Mouse (Mus musculus) MEL (cell line): ENCODE measurements around the gene Fosl2. TPM values are rescaled to one million over a fixed set of nuclear protein-coding genes. Genes with fewer than 3 reads are reported as not detected.

Experiments
- DNase-seq: peaks from one replicate; pipeline ENCODE4 v3.0.0; 2011; ENCODE audit warnings: low read depth, low spot score
- H3K27ac ChIP-seq: 2 replicates; pipeline ENCODE4 v1.5.1; 2012; ENCODE audit warnings: low read depth, mild to moderate bottlenecking, control low read depth, low read length, moderate library complexity; ENCODE audit not compliant: control insufficient read depth
- H3K27me3 ChIP-seq, 2 experiments: fragments of 150-350 bp in 1 of 2; sonication (generic) in 1 of 2; 2 replicates each; pipeline ENCODE4 v1.6.1; 2012; ENCODE audit warnings: low read length in 2 of 2, mild to moderate bottlenecking in 2 of 2, improper control_type of control experiment in 1 of 2, moderate library complexity in 1 of 2; ENCODE audit not compliant: insufficient read depth in 2 of 2, control insufficient read depth in 1 of 2
- H3K36me3 ChIP-seq, 2 experiments: 2 replicates each; pipeline ENCODE4 v1.6.1; 2012 to 2014; ENCODE audit warnings: low read length in 2 of 2, improper control_type of control experiment in 1 of 2, inconsistent platforms in 1 of 2, mild to moderate bottlenecking in 1 of 2; ENCODE audit not compliant: insufficient read depth in 2 of 2, control insufficient read depth in 1 of 2
- H3K4me1 ChIP-seq, 2 experiments: fragments of 150-350 bp in 1 of 2; sonication (generic) in 1 of 2; 2 replicates each; pipeline ENCODE4 v1.6.1; 2012; ENCODE audit warnings: low read length in 2 of 2, improper control_type of control experiment in 1 of 2, mild to moderate bottlenecking in 1 of 2; ENCODE audit not compliant: insufficient read depth in 2 of 2, control insufficient read depth in 1 of 2
- H3K4me3 ChIP-seq, 2 experiments: fragments of 150-350 bp in 1 of 2; sonication (generic) in 1 of 2; 2 replicates each; pipeline ENCODE4 v1.5.1; 2012; ENCODE audit warnings: low read depth in 2 of 2, low read length in 2 of 2, mild to moderate bottlenecking in 2 of 2, moderate library complexity in 2 of 2, control low read depth in 1 of 2, improper control_type of control experiment in 1 of 2; ENCODE audit not compliant: control insufficient read depth in 1 of 2, insufficient read depth in 1 of 2
- H3K79me2 ChIP-seq: 2 replicates; pipeline ENCODE4 v1.6.1; 2012; ENCODE audit warnings: mild to moderate bottlenecking, low read length, moderate library complexity; ENCODE audit not compliant: control insufficient read depth, poor library complexity, insufficient read depth
- H3K9ac ChIP-seq: 2 replicates; pipeline ENCODE4 v1.6.1; 2012; ENCODE audit warnings: low read depth, mild to moderate bottlenecking, control low read depth, low read length, moderate library complexity; ENCODE audit not compliant: control insufficient read depth, poor library complexity, severe bottlenecking
- H3K9me3 ChIP-seq: fragments of 150-350 bp; sonication (generic); replicated peaks from 2 replicates; pipeline ENCODE4 v1.6.1; 2012; ENCODE audit warnings: mild to moderate bottlenecking, low read length, improper control_type of control experiment, moderate library complexity; ENCODE audit not compliant: insufficient read depth
- CHD2 ChIP-seq: IDR thresholded peaks from 2 replicates; pipeline ENCODE4 v1.6.1; 2011; ENCODE audit warnings: low read length, improper control_type of control experiment
- E2F4 ChIP-seq: IDR thresholded peaks from 2 replicates; pipeline ENCODE4 v1.6.1; 2011; ENCODE audit warnings: low read depth, low read length, improper control_type of control experiment, borderline replicate concordance
- ELF1 ChIP-seq: IDR thresholded peaks from 2 replicates; pipeline ENCODE4 v1.6.1; 2014; ENCODE audit warnings: low read depth, mild to moderate bottlenecking, inconsistent platforms, low read length, improper control_type of control experiment, moderate library complexity
- ETS1 ChIP-seq: IDR thresholded peaks from 2 replicates; pipeline ENCODE4 v1.6.1; 2012; ENCODE audit warnings: low read depth, mild to moderate bottlenecking, inconsistent platforms, low read length, improper control_type of control experiment, moderate library complexity
- GATA1 ChIP-seq: IDR thresholded peaks from 2 replicates; pipeline ENCODE4 v1.6.1; 2011; ENCODE audit warnings: low read depth, low read length, improper control_type of control experiment
- MAFK ChIP-seq: IDR thresholded peaks from 2 replicates; pipeline ENCODE4 v1.6.1; 2011; ENCODE audit warnings: low read depth, mild to moderate bottlenecking, low read length, improper control_type of control experiment, borderline replicate concordance
- MAZ ChIP-seq: IDR thresholded peaks from 2 replicates; pipeline ENCODE4 v1.6.1; 2012; ENCODE audit warnings: low read depth, mild to moderate bottlenecking, inconsistent platforms, low read length, improper control_type of control experiment
- MYB ChIP-seq: IDR thresholded peaks from 2 replicates; pipeline ENCODE4 v1.6.1; 2011; ENCODE audit warnings: mild to moderate bottlenecking, low read depth, low read length, improper control_type of control experiment
- MYC ChIP-seq: IDR thresholded peaks from 2 replicates; pipeline ENCODE4 v1.6.1; 2011; ENCODE audit warnings: low read depth, mild to moderate bottlenecking, low read length, improper control_type of control experiment, moderate library complexity
- POLR2A ChIP-seq, 2 experiments: IDR thresholded peaks; 2 replicates each; pipeline ENCODE4 v1.6.1; 2011 to 2012; ENCODE audit warnings: low read length in 2 of 2, mild to moderate bottlenecking in 2 of 2, control low read depth in 1 of 2, improper control_type of control experiment in 1 of 2, low read depth in 1 of 2, moderate library complexity in 1 of 2; ENCODE audit not compliant: control insufficient read depth in 1 of 2, insufficient read depth in 1 of 2, poor library complexity in 1 of 2
- POLR2AphosphoS2 ChIP-seq: IDR thresholded peaks from 2 replicates; pipeline ENCODE4 v1.6.1; 2011; ENCODE audit warnings: low read length, improper control_type of control experiment
- RAD21 ChIP-seq: IDR thresholded peaks from 2 replicates; pipeline ENCODE4 v1.6.1; 2011; ENCODE audit warnings: mild to moderate bottlenecking, low read depth, low read length, improper control_type of control experiment
- RCOR1 ChIP-seq: IDR thresholded peaks from 2 replicates; pipeline ENCODE4 v1.6.1; 2012; ENCODE audit warnings: low read depth, mild to moderate bottlenecking, inconsistent platforms, low read length, improper control_type of control experiment
- SIN3A ChIP-seq: IDR thresholded peaks from 2 replicates; pipeline ENCODE4 v1.6.1; 2012; ENCODE audit warnings: low read length, improper control_type of control experiment, inconsistent platforms
- TBP ChIP-seq: IDR thresholded peaks from 2 replicates; pipeline ENCODE4 v1.8.0; 2011; ENCODE audit warnings: low read depth, low read length, improper control_type of control experiment
- TCF12 ChIP-seq: IDR thresholded peaks from 2 replicates; pipeline ENCODE4 v1.6.1; 2014; ENCODE audit warnings: low read depth, mild to moderate bottlenecking, inconsistent platforms, low read length, improper control_type of control experiment, moderate library complexity
- USF1 ChIP-seq: IDR thresholded peaks from 2 replicates; pipeline ENCODE4 v1.6.1; 2014; ENCODE audit warnings: low read depth, mild to moderate bottlenecking, inconsistent platforms, low read length, improper control_type of control experiment, moderate library complexity
- USF2 ChIP-seq, 2 experiments: IDR thresholded peaks; 2 replicates each; pipeline ENCODE4 v1.6.1; 2011 to 2012; ENCODE audit warnings: improper control_type of control experiment in 2 of 2, low read length in 2 of 2, borderline replicate concordance in 1 of 2, inconsistent platforms in 1 of 2, low read depth in 1 of 2, mild to moderate bottlenecking in 1 of 2; ENCODE audit not compliant: insufficient read depth in 1 of 2
- ZC3H11A ChIP-seq: IDR thresholded peaks from 2 replicates; pipeline ENCODE4 v1.6.1; 2012; ENCODE audit warnings: low read depth, mild to moderate bottlenecking, inconsistent platforms, low read length, improper control_type of control experiment
- ZMIZ1 ChIP-seq: IDR thresholded peaks from 2 replicates; pipeline ENCODE4 v1.6.1; 2012; ENCODE audit warnings: low read depth, mild to moderate bottlenecking, inconsistent platforms, low read length, improper control_type of control experiment, moderate library complexity
- ZNF384 ChIP-seq: IDR thresholded peaks from 2 replicates; pipeline ENCODE4 v1.6.1; 2012; ENCODE audit warnings: low read depth, mild to moderate bottlenecking, inconsistent platforms, low read length, improper control_type of control experiment
- polyA plus RNA-seq, 2 experiments: library from polyadenylated mRNA; stranded (reverse) in 1 of 2; unstranded in 1 of 2; fragments of >175 nt in 1 of 2; fragments of >200 nt in 1 of 2; gene quantifications; 2 replicates each; pipeline versions ENCODE4 v1.2.1 to v1.2.4; 2012; ENCODE audit warnings: low replicate concordance in 2 of 2, low read depth in 1 of 2; ENCODE audit not compliant: insufficient read length in 2 of 2, insufficient read depth in 1 of 2, missing spikeins in 1 of 2
- total RNA-seq: library from RNA; depleted of rRNA; stranded (reverse); fragments of 300-350 nt; gene quantifications from 2 replicates; pipeline ENCODE4 v1.2.3, GENCODE M21; 2012

Gene Fosl2
- total and polyA plus RNA-seq, 3 experiments: 3.3 to 22.1 (median 12.0) TPM

- H3K9ac ChIP-seq: no peak overlapping the region
- no peak overlapping the region for H3K27ac ChIP-seq
- H3K4me1 ChIP-seq: no peaks in the 10 kb centered on the region
- no peak for DNase-seq
- H3K27me3 ChIP-seq: no peaks in the 10 kb centered on the region
- no peak for TF ChIP-seq MAFK
- no peak overlapping the region for H3K4me3 ChIP-seq
- no peaks in the 10 kb centered on the region for H3K9me3 ChIP-seq
- H3K79me2 ChIP-seq: no peaks in the 10 kb centered on the region
- no peaks in the 10 kb centered on the region for H3K36me3 ChIP-seq
Observed at GRCm38 (mm10) chr5:32152725-32153417, 17.3 kb downstream of the Fosl2 start.

GRCm38 (mm10) chr5:32153418-32153740 is 17.8 kb downstream of the Fosl2 start:
- no peak for DNase-seq
- H3K9ac ChIP-seq: no peak overlapping the region
- no peaks in the 10 kb centered on the region for H3K79me2 ChIP-seq
- H3K36me3 ChIP-seq: no peaks in the 10 kb centered on the region
- H3K4me3 ChIP-seq: no peak overlapping the region
- H3K27me3 ChIP-seq: no peaks in the 10 kb centered on the region
- no peaks in the 10 kb centered on the region for H3K9me3 ChIP-seq
- no peak for TF ChIP-seq POLR2AphosphoS2
- no peak for TF ChIP-seq GATA1
- TF ChIP-seq MAZ: no peak
- no peak for TF ChIP-seq RCOR1
- no peak for TF ChIP-seq USF2 (IDR thresholded peaks at IDR 0.05; ENCODE audit: borderline replicate concordance in 1 of 2, insufficient read depth in 1 of 2, low read depth in 1 of 2, low read length in 2 of 2)
- H3K27ac ChIP-seq: no peak overlapping the region
- no peaks in the 10 kb centered on the region for H3K4me1 ChIP-seq

- H3K27ac ChIP-seq: no peak overlapping the region
- no peaks in the 10 kb centered on the region for H3K9me3 ChIP-seq
- no peak overlapping the region for H3K4me3 ChIP-seq
- H3K4me1 ChIP-seq: no peaks in the 10 kb centered on the region
- no peaks in the 10 kb centered on the region for H3K27me3 ChIP-seq
- no peak overlapping the region for H3K9ac ChIP-seq
- TF ChIP-seq MYC: no peak
- TF ChIP-seq E2F4: no peak
- no peak for TF ChIP-seq POLR2A (IDR thresholded peaks at IDR 0.05; ENCODE audit: control insufficient read depth in 1 of 2, insufficient read depth in 1 of 2, low read depth in 1 of 2, low read length in 2 of 2, poor library complexity in 1 of 2)
- no peak for TF ChIP-seq POLR2AphosphoS2
- no peak for TF ChIP-seq TCF12
- no peak for TF ChIP-seq ZC3H11A
- TF ChIP-seq GATA1: no peak
- TF ChIP-seq TBP: no peak
- TF ChIP-seq MAFK: no peak
- no peak for TF ChIP-seq ELF1
- TF ChIP-seq SIN3A: no peak
- no peak for TF ChIP-seq RCOR1
- no peak for TF ChIP-seq USF1
- no peak for TF ChIP-seq MYB
- TF ChIP-seq ZNF384: no peak
- no peak for TF ChIP-seq ZMIZ1
- TF ChIP-seq CHD2: no peak
- TF ChIP-seq ETS1: no peak
- TF ChIP-seq RAD21: no peak
- DNase-seq: no peak
- no peaks in the 10 kb centered on the region for H3K79me2 ChIP-seq
- H3K36me3 ChIP-seq: no peaks in the 10 kb centered on the region
Observed at GRCm38 (mm10) chr5:32153791-32154490, 18.3 kb downstream of the Fosl2 start.
